Mouse (Mus musculus) cerebellum, postnatal 25 days (tissue): ENCODE results near the gene Fgf23.

ENCODE experiments used
- DNase-seq, 2 experiments: peaks; one replicate each; pipeline ENCODE4 v3.0.0; 2021; ENCODE audit warnings: mixed read lengths in 2 of 2

Fgf23 gene

DNA sequence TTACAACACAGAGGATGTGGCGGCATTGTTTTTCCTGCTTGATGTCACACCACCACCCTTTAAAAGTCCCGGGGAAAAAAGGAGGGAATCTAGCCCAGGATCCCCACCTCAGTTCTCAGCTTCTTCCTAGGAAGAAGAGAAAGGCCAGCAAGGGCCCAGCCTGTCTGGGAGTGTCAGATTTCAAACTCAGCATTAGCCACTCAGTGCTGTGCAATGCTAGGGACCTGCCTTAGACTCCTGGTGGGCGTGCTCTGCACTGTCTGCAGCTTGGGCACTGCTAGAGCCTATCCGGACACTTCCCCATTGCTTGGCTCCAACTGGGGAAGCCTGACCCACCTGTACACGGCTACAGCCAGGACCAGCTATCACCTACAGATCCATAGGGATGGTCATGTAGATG is at the start of gene Fgf23:
Gene Fgf23 (plus strand): TSS at position 86 of the 400 bp plus-strand sequence.
- DNase-seq = no peak

GRCm38 (mm10) chr6:127024836-127025235 is 47.9 kb upstream of the Fgf23 start:
- DNase-seq = no peak

DNA sequence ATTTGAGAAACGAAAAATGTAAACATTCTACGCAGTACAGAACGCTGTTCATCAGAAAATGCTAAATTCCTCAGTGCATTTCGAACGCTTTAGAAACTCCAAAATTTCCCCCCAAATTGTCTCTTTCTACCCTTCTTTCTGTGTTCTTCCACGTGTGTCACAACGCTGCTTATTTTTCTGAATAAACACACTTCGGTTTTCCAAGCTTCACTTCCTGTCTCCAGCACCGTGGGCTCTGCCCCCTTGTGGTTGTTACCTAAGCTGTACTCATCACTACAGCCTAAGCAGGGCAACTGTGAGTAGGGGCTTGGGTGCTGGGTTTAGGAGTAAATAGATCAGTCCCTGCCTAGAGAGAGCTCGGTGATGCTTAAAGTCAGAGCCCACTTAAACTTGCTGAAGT is 37.9 kb upstream of the Fgf23 start:
- DNase-seq = no peak

DNA sequence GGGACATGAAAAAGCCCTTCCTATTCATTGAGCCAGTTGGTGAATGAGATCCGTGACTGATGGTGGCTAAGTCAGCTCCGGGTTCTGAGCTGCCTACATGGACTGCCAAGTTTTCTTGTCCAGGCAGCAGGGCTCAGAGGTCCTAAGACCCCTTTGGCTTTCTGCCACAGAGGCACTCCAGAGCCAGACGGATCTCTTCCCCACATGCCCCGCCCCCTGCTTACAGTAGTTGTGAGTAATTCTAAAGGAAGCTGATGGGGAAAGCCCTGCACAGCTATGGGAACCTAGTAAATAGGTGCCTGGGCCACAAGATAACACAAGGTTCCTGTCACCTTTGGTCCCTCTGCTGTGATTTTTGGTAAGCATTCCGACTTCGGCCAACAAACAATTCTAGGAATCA is 27.8 kb upstream of the Fgf23 start:
- DNase-seq = no peak

DNA sequence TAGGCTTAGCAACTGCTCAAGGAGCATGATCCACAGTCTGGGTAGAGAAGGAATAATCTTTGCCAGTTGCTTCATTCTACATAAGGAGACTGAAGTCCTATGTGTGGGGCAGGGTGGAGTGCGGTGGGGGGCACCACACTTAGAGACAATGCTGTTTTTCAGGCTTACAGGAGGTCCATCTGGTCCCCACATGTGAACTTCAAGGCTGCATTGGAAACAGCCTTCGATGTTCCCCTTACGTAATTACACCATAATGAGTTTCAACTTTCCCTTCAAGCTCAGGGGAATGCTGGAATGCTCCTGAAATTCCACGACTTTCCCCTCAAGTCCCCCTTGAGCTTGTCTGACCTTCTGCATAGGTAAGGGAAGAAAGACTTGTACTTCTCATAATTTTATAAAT is 21.9 kb upstream of the Fgf23 start:
- no peak for DNase-seq

DNA sequence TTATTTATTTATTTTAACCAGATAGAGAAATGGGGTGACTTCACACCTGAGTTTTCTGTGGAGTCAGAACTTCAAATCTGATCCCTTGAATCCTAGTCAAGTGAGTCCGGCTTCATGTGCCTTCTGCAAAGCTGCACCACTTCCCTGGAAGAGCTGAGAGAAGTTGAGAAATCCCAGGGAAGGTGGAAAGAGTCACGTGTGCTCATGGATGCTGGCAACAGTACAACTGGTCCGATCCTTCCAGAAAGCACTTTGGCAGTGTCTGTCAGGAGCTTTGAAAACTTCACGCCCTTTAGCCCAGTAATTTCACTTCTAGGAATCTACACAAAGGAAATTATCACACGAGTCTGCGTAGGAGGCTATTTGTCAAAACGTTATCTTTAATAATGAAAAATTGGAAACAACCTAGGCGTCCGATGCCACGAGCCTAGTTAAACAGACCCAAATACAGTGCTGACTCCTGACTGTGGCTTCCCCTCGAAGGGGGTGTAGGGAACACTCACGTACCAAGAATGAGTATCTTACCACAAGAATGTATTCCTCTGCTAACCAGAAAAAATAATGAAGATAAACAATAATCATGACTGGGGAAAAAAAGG is 15.6 kb upstream of the Fgf23 start:
- no peak for DNase-seq

GRCm38 (mm10) chr6:127059975-127060374 is 12.7 kb upstream of the Fgf23 start:
- DNase-seq = no peak

DNA sequence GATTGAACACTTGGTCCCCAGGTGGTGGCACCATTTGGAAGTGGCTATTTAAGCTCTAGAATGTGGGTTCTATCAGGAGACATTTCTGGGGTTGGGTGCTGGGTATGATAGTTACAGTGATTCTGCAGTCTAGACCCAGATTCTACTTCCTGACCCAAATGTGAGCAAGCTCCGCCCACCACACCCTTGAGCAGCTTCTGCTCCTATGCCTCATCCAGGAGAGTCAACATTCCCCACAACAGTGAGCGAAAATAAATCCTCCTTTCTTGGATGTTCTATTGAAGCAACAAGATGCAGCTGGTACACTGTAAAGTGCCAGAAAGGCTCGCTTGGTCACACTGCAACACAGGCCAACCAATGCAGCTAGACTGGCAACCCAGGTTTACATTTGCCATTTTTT is 8.8 kb upstream of the Fgf23 start:
- DNase-seq = no peak

GRCm38 (mm10) chr6:127064815-127065214 is 7.9 kb upstream of the Fgf23 start:
- DNase-seq = no peak

GRCm38 (mm10) chr6:127079867-127080731 is 7.4 kb downstream of the Fgf23 start:
- DNase-seq = peak; percentile 77 to 80

GRCm38 (mm10) chr6:127081820-127082219 is 9.1 kb downstream of the Fgf23 start:
- DNase-seq = no peak

DNA sequence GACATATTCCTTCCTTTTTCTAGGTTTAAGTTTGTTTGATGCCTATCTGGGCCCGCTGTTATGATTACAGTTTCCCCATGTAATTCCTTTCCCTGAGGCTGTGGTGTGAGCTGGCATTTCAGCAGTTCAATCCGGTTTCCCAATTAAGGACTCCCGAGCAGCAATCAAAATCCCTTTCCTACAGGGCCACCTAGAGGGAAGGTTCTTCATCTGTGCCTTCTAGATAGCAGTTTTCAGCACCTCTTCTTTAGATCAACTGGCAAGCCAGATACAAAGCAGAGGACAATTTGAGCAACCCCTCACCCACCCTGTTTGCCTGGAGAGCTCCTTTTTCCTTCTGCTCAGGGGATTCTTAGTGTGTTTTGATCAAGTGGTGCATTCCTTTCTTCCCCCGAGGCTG is 14.0 kb downstream of the Fgf23 start:
- peak in 1 of 2 experiments; percentile 66 for DNase-seq

- peak in 1 of 2 experiments; percentile 44 for DNase-seq
Measured at GRCm38 (mm10) chr6:127094565-127094964, 21.9 kb downstream of the Fgf23 start.

GRCm38 (mm10) chr6:127103506-127104275 is 31.0 kb downstream of the Fgf23 start:
- no peak for DNase-seq

- no peak for DNase-seq
Measured at GRCm38 (mm10) chr6:127104396-127105029, 31.8 kb downstream of the Fgf23 start.

- DNase-seq = peak in 1 of 2 experiments; percentile 52
Measured at GRCm38 (mm10) chr6:127105107-127105506, 32.4 kb downstream of the Fgf23 start.

DNA sequence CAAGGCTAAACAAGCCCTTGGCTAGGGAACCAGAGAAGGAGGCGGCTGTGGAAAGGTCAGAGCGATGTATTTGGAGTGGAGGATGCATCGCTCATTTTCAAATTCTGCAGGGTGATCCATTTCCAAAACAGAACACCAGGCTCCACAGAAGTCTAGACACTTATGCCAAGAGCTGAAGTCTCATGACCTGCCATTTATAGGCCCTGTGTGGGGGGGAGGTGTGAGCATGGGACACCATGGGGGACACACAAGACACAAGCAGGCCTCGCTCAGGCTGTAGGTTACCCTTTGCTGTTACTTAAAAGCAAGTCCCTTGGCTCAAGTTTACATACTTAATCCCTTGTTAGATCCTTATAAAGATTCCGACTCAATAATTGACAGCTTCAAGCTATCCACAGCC is 33.5 kb downstream of the Fgf23 start:
- DNase-seq = no peak

DNA sequence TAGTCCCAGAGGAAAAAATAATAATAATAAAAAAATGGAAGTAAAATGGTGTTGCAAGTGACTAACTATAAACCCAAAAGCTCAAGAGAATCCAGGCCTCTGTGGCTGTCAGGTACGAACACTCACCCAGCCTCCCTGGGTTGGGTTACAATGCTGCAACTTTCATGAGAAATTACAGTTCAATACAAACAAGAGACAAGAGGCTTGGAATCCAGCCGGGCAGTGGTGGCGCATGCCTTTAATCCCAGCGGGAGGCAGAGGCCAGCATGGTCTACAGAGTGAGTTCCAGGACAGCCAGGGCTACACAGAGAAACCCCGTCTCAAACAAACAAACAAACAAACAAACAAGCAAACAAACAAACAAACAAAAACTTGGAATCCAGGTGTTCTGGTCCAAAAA is 34.0 kb downstream of the Fgf23 start:
- DNase-seq = no peak

- no peak for DNase-seq
Measured at GRCm38 (mm10) chr6:127107413-127107812, 34.7 kb downstream of the Fgf23 start.

- DNase-seq = no peak
Measured at GRCm38 (mm10) chr6:127108368-127109060, 35.8 kb downstream of the Fgf23 start.

DNA sequence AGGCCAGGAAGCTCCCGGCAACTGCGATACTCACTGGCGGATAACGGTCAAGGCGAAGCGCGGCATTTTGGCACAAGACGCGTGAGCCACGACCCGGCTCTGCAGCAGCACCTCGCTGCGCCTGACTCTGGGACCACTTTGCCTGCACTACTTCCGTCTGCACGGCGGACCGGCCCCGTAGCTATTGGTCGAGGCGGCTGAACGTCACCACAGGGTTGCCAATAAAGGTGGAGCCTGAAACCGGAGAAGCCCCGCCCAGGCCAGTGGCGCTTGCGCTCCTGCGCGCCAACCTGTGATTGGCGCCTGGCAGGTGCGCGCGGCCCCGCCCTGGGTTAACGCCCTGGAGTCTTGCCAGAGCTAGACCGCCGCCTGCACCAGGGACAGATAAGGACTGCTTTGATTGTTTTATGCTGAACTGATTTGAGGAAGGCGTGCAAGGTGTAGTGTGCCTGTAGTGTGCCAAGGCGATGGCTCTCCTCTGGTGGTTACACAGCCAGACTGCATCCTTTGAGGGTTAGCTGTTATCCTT is 36.8 kb downstream of the Fgf23 start, which contains the start of gene Tigar:
Gene Tigar (minus strand): TSS at position 156 of the 529 bp plus-strand sequence.
- peak; percentile 96 to 98 for DNase-seq
